Mouse (Mus musculus) inflammation-experienced regulatory T-cells, adult 16 weeks (primary cell): ENCODE results near the gene Scamp4. TPM values are rescaled to one million over a fixed set of nuclear protein-coding genes. Genes with fewer than 3 reads are reported as not detected.

Experiments
- polyA plus RNA-seq: library from polyadenylated mRNA; unstranded; fragments of 100-300 nt; shearing (Covaris generic); gene quantifications from one replicate; pipeline ENCODE4 v1.2.1, GENCODE M21; 2017

The Scamp4 gene
- 136 TPM for polyA plus RNA-seq

DNA sequence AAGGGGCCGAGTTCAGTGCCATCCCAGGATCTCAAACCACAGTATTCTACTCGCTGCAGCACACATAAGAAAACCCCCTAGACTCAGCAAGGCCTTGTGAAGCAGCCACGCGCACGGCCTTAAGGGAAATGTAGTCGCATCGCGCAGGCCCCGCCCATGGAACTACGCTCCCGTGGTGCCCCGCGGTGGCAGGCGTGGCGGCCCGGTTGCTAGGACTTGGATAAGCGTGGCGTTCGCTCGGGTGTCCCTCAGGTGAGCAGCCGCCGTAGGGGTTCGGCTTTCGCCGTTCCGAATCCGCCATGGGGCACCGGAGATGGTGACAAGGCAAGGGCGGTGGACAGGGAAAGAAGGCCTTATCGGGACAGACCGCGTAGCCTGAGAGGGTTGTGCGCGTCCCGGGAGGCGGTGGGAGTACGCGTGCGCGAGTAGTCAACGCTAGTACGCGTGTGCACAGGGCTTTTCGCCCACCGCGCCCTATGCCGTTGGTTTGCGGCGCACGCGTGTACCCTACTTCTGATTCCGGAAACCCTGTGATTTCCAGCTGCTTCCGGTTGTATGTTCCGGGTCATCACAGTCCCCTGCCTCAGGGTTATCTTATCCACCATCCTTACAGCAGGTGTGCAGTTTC, at the start of gene Scamp4, which contains the start of gene Adat3:
Scamp4 (plus strand) TSS at position 175 of the 628 bp plus-strand sequence.
Adat3 (plus strand) TSS at position 183 of the 628 bp plus-strand sequence.

DNA sequence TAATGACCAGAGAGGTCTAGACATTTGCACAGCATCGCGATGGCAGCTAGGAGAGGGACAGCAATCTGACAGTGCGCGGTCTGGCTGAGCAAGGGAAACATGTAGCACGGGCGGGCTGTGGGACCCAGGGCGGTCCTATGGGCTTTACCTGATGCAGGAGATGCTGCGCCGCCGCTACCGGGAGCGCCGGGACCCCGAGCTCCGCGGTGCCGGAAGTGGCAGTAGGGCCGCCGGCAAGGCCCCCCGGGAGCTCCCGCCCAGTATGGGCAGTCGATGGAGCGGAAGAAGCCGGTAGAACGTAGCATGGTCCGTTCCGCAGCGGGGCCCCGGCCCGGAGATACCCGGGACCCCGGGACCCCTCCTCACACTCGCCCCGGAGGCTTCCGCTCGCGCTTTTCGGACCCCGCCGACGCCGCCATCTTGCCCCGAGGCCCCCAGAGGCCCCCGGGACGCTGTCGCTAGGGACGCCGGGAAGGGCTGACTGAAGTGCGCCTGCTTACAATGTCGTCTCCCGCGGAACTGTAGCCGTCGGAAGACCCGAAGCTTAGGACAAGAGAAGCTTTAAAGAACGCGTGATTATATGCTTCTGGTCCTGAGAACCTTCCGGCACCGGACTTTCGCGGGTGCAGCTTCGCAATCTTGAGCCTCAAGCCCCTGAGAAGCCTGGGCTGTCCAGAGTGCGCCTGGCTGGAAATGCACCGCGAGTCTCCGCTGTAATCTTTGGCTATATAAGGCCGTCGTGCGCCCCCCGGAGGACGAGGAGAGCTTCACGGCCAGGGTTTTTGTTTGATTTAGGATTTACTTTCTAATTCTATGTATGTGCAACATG, 41.3 kb upstream of the Scamp4 start, which contains the start of gene Rexo1:
Rexo1 (minus strand) TSS at position 445 of the 829 bp plus-strand sequence.

DNA sequence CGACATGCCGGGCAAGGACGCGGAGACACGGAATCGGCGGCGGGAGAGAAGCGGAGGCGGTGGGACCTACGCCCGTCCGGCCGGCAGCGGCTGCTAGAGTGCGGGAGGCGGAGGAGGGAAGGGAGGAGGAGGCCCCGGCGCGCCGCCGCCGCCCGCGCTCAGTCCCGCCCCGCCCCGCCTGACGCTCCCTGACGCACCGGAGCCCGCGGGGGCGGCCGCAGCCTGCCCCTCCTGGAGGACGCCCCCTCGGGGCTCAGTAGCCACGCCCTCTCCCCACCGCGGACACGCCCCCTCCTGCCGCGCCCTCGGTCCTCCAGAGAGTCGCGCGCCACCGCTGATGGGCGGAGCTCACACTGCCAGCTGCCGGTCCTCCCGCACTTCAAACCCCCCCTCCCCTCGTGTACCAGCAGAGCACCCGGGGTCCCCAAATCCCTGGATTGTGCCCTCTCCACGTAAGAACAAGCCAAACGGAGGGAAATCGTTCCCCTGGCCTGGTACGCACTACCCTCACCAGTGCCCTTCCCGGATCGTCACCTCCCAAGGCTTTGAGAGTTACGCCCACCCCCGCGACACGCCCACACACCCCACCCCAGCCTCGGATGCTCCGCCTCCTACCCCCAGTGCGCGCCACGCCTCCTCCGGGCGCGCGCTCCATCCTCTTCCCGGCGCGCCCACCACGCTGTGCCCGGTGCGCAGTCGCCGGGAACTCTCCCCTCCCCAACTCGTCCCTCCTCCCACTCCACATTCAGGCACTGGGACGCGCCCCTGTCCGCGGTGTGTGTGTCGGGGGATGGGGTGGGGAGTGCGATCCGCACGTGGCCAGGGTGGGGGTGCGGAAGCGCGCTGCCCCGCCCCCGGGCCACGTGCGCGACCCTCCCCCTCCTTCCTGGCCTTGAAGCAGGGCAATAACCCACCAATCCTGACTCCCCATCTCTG, 25.2 kb upstream of the Scamp4 start, which contains the start of gene Klf16:
Klf16 (minus strand) TSS at position 127 of the 936 bp plus-strand sequence.

DNA sequence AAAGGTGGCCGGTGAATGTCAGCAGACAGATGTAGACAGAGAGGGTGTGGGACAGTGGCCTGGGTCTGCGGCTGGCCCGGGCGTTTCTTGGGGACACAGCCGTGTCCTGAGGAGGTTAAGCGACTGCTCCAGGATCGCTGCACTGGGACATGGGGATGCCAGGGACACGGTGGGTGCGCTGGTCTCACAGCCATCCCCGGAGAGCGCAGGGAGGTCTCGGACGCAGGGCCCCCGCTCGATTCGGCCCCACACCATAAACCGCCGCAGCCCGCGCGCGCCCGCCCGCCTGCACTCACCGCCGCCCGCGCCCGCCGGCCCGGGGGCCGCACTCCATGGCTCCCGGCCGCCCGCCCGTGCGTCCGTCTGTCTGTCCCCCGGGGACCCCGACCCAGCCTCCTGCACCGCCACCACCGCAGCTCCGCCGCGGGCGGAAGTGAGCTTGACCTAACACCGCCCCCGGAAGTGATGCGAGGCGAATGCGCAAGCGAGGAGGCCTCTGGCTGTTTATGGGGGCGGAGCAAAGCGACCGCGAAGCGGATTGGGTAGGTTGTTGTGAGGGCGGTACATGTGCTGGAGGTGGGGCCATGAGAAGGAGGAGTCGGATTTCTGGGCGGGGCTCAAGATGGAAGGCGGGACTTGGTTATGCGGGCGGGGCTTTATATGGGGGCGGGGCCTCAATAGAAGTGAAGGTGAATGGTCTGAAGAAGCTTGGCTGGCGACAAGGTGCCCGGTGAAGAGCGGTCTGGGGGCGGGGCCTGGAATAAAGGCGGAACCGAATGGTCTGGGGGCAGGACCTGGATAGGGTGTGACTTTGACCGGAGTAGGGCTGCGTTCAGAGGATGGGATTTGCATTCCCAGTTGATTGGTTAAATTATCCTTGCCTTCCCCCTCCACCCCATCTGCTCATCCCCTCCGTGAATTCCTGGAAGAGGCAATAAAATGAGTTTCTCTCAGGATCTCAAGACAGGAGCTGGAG, 12.5 kb upstream of the Scamp4 start, which contains the start of gene Abhd17a:
Abhd17a (minus strand) TSS at position 463 of the 976 bp plus-strand sequence.

DNA sequence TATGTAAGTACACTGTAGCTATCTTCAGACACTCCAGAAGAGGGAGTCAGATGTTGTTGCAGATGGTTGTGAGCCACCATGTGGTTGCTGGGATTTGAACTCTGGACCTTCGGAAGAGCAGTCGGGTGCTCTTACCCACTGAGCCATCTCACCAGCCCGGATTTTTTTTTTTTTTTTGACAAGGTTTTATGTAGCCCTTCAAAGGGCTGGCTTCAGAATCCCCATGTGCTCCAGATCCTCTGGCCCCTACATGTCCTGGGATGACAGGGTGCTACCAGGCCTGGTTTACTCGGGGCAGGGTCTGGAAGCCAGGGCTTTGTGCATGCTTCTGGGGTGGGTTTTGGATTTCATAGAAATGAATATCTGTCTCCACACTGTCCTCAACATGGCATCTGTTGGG, 3.0 kb downstream of the Scamp4 start, which contains the start of gene Gm49322:
Gm49322 (plus strand) TSS at position 301 of the 400 bp plus-strand sequence.

DNA sequence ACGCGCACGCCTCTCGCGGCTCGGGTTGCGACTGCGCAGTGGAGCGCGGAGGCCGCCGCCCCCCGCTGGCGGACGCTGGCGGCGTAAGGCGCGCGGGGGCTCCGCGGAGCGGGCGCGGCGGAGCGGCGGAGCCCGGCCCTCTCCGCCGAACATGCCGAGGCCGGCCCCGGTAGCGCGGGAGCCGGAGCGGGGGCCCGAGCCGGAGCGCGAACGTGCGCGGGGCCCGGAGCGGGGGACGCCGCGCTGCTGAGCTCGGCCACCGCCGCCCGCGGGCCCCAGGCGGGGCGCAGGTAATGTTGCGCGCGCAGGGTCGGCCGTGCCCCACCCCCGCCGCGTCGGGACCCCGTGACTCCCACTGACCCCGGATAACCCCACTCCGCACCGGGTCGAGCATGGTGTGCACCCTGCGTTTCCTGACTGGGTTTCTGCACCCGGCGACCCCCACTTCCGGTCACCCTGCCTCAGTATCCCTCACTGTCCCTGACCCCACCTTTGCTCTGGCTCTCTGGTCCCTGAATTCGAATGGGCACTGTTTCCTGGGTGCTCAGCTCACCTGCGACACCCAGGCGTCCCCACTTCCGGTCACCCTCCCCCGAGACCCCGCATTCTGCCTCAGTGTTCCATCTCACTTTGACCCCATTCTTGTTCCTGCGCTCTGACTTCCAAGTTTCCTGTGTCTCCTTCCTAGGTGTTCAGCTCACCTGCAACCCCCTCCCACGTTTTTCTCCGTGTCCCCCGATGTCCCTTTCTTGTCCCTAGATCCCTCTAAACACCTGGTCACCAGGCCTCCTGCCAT, 20.2 kb downstream of the Scamp4 start, which contains the start of gene Csnk1g2:
Csnk1g2 (plus strand) TSS at position 178 of the 796 bp plus-strand sequence.

DNA sequence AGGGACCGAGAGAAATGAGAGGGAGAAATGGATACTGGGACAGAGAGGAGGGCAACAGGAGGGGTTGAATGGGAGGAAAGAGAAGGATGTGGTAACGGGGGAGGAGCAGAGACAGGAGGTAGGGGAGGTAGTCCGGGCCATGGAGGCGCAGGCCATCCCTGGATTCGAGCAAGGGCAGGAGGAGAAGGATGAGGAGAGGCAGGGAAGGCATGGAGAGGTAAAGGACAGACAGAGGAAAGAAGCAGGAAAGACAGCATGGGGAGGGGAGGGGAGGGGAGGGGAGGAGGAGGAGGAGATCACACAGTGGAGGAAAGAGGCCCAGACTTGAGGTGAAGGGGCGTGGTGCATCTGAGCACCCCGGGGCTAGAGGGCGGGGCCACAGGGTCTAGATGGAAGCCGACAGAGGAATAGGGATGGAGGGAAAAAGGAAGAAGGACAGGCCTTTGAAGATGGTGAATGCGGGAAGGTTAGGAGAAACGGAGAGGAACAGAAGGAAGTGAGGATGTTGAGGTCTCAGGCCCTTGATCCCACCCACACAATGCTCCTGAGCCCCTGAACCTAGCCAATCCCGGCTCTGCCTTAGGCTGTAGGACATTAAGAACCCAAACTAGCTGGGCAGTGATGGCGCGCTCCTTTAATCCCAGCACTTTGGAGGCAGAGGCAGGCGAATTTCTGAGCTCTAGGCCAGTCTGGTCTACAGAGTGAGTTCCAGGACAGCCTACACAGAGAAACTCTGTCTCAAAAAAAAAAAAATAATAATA, 54.4 kb downstream of the Scamp4 start, which contains the start of gene Btbd2:
Btbd2 (minus strand) TSS at position 209 of the 761 bp plus-strand sequence.

Other genes with a start within 250 kb of the Scamp4 start
- not detected for gene Plk5, start 246.4 kb upstream of the Scamp4 start, polyA plus RNA-seq
- gene Mex3d, start 215.2 kb upstream of the Scamp4 start, polyA plus RNA-seq = 0.29 TPM
- gene Mbd3, start 203.3 kb upstream of the Scamp4 start, polyA plus RNA-seq = 34.4 TPM
- gene Uqcr11, start 196.0 kb upstream of the Scamp4 start, polyA plus RNA-seq = 258 TPM
- gene Tcf3, start 169.2 kb upstream of the Scamp4 start, polyA plus RNA-seq = 31.6 TPM
- gene Onecut3, start 108.0 kb upstream of the Scamp4 start, polyA plus RNA-seq = not detected
- not detected for gene Atp8b3, start 63.7 kb upstream of the Scamp4 start, polyA plus RNA-seq
- 59.7 TPM for gene Rexo1, start 41.3 kb upstream of the Scamp4 start, polyA plus RNA-seq
- gene Klf16, start 25.6 kb upstream of the Scamp4 start, polyA plus RNA-seq = 1.1 TPM
- gene Abhd17a, start 12.5 kb upstream of the Scamp4 start, polyA plus RNA-seq = 36.0 TPM
- 6.4 TPM for gene Adat3, start within 50 bp of the Scamp4 start, polyA plus RNA-seq
- gene Gm49322, start 3.1 kb downstream of the Scamp4 start, polyA plus RNA-seq = 10.5 TPM
- gene Csnk1g2, start 20.0 kb downstream of the Scamp4 start, polyA plus RNA-seq = 9.8 TPM
- 4.6 TPM for gene Btbd2, start 54.2 kb downstream of the Scamp4 start, polyA plus RNA-seq
- gene Mknk2, start 75.2 kb downstream of the Scamp4 start, polyA plus RNA-seq = 17.5 TPM
- gene Mob3a, start 99.1 kb downstream of the Scamp4 start, polyA plus RNA-seq = 426 TPM
- gene Izumo4, start 99.3 kb downstream of the Scamp4 start, polyA plus RNA-seq = 188 TPM
- gene Ap3d1, start 139.4 kb downstream of the Scamp4 start, polyA plus RNA-seq = 52.0 TPM
- gene Dot1l, start 152.3 kb downstream of the Scamp4 start, polyA plus RNA-seq = 9.4 TPM
- gene Sf3a2, start 195.3 kb downstream of the Scamp4 start, polyA plus RNA-seq = 68.2 TPM
- gene Plekhj1, start 195.8 kb downstream of the Scamp4 start, polyA plus RNA-seq = 259 TPM
- not detected for gene Amh, start 202.4 kb downstream of the Scamp4 start, polyA plus RNA-seq
- not detected for gene Jsrp1, start 210.6 kb downstream of the Scamp4 start, polyA plus RNA-seq
- gene Oaz1, start 223.8 kb downstream of the Scamp4 start, polyA plus RNA-seq = 2,156 TPM
- not detected for gene Lingo3, start 241.2 kb downstream of the Scamp4 start, polyA plus RNA-seq